Mouse (Mus musculus) adrenal gland, postnatal 25 days (tissue): ENCODE measurements around the gene Nedd9. TPM values are rescaled to one million over a fixed set of nuclear protein-coding genes. Genes with fewer than 3 reads are reported as not detected.
A peak's percentile ranks its signal among the peaks of the same experiment; 100 is the strongest.

Experiments
- DNase-seq: peaks from one replicate; pipeline ENCODE4 v3.0.0; 2021; ENCODE audit warnings: mixed read lengths
- total RNA-seq: library from RNA; stranded (reverse); gene quantifications from 2 replicates; pipeline ENCODE4 v1.2.3, GENCODE M21; 2021

Gene Nedd9
- total RNA-seq, 1 experiment from 2014 or later: 22.7 TPM

DNA sequence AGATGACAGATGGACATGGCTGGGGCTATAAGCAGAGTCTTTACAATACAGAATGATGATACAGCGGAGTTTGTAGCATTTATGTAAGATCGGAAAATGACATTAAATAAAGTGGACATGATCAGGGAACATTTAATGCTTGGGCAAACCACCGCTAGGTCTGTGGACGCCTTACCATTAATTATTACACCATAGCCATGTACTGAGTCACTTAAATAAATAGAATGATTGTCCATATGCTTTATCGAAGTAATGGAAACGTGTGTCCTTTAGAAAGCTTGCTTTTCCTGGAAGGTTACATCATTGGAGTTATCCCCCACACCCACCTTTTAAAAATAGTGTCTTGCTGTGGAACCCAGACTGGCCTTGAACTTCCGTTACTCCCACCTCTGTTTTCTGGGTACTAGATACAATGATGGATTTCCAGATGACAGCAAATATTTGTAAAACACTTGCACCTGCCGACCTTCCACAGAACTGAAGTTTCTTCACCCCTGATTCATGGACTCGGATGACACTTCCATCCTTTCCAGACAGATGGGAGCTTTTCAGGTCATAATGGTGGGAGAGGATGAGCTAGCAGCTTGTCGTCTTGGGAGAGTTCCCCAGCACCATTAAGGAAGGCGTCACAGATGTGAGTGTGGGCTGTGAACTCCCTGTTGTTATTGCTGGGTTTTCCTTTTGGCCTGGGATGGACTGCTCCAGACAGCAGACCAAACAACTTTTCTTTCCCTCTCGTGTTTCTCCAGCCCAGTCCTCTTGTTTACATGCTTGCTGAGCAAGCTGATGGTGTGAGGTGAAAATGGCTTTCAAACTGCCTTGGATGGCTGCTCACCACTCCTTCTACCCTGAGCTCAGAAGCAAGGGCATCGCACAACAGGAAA is 76.7 kb downstream of the Nedd9 start:
- DNase-seq: no peak

DNA sequence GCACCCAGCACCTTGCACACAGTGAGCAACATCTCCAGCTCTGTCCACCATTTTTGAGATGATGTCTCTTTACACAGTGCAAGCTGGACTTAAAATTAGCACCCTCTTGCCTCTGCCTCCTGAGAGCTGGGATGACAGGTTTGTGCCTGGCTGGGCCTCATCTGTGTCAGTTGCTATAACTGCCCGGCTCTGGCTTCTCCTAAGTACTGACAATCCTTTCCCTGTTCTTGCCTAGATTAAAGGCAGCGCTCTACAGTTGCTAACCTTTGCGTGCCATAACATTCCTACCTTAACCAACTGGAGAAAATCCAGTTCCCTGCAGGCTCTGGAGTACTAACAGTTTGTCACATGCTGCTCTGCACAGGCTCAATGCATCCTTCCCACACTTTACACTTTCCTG is 77.9 kb downstream of the Nedd9 start:
- DNase-seq: no peak

DNA sequence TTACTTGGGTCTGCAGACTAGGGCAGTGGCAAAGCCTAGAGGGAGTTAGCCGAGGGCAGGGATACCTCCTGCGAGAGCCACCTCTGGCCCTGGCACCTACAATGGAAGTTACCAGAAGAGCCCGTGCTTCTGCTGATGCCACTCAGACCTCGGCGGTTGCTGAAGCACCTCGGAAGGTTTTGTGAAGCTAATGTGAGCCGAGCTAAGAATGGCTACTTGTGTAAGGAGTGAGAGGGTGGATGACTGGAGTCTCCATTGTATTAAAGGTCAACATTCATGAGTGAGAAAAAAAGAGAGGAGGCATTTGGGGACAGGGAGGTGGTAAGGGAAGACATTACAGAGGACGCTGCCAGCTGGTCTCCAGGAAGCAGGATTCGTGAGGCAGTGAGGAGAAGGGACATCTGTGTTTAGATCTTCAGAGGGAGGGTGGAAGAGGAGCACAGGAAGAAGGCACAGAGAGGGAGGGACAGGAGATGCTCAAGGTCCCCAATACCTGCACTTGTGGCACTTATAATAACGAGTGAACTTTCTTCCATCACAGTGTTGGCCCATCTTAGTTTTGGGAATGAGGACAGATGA is 78.7 kb downstream of the Nedd9 start:
- DNase-seq: no peak

DNA sequence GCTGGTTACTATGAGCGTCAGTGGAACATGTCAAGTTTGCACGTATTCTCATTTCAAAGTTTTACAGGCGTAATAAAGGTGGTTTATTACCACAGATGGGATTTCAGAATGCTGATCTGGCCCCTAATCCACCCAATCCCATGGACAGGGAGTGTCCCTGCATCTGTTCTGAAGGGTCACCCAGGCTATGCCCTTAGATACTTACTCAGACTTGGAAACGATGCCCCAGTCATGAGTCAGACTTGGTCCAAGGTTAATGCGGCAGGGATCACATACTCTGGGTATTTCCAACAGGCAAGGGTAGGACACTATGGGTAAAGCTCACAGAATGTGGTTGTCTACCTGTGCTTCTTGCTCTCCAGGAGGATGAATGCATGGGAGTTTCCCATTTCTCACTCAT is 82.2 kb downstream of the Nedd9 start:
- DNase-seq: peak; percentile 49

DNA sequence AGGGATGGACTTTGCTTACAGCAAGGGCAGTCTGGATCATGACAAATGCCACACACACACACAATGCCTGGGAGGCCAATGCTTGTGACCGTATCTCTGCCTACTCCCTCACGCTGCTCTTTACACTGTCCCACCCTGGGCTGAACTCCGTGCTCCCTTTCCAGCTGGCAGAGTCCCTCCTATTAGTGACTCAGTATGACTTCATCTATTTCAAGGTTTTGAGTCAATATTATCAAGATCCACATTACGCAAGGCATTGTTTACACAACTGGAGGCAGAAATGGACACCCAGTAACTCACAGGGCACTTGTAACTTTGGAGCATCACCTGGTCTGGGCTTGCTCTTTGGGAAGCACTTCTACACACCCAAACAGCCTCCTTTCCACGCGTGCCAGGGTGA is 83.3 kb downstream of the Nedd9 start:
- DNase-seq: peak; percentile 49

DNA sequence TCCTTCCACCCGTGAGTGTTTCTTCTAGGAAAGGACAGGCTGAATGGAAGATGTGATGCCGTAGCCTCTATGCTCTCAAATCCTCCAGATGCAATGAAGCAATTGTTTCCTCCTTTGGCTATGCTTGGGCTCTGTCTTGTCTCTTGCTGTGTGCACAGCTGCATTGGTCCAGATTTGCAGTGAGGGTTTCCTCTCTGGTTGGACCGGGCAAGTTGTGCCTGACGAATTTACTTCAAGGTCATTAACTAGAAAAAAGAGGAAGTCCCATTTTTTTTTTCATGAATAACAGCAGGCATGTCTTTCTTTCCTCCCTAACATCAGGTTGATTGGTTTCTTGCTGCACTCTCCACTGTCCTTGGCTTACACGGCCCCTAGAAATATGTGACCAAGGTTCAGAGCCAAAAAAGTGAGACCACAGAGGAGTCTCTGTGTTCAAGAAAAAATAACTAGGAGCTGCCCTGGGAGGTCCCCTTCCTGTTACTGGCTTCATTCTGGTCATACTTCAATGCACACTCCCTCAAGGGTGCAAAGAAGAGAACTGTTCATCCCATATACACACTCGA is 84.6 kb downstream of the Nedd9 start:
- no peak for DNase-seq

DNA sequence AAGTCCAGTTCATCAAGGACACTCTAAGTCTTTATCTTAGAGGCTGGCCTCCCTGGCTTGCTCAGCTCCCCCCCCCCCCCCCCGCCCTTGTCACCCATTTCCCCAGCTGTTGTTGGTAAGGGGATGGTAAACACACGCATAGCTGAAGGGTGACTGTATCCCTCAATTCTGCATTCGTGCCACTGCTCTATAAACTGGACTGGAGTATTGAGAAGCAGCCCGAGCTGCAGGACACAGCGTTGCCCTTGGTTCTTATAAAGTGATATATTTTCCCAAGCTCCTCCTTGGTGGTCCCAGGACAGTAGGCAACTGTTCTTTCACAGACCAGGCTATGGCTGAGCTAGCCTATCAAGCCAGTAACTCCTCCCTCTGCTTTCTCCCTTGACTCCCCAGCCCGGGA is 85.4 kb downstream of the Nedd9 start:
- no peak for DNase-seq

DNA sequence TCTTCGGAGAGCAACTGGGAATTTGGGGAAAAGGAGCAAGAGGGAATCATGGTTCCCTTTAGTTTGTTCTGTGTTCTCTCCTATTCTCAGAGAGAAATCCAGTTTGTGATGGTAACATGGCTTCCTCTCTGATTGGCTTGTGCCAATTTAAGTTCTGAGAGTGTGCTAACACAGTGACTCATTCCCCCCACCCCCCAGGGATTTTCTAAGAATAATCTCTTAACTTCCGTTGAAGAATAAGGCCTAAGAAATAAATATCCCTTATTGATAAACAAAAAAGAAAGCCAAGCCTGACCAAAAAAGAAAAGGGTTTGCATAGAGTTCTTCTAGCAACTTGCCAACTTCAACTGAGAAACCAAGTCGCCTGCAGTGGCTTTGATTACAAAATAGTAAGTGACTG is 86.9 kb downstream of the Nedd9 start:
- no peak for DNase-seq

DNA sequence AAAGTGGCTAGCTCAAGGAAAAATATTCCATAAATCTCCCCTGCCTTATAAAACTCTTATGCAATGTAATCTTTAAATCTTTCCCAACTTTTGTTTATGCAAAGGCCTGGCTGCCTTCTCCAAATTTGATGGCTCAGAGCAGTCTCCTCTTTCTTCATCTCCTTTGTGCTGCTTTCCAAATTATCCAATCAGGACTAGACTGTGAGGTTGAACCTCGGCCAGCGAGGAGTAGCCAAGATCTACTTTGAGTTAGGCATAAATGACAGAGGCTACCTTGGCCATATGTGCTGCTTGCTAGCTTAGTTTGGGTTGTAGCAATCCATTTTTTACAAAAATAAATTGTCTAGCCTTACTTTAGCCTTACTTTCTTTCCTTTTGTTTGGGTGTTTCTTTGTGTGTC is 95.0 kb downstream of the Nedd9 start:
- DNase-seq: no peak

DNA sequence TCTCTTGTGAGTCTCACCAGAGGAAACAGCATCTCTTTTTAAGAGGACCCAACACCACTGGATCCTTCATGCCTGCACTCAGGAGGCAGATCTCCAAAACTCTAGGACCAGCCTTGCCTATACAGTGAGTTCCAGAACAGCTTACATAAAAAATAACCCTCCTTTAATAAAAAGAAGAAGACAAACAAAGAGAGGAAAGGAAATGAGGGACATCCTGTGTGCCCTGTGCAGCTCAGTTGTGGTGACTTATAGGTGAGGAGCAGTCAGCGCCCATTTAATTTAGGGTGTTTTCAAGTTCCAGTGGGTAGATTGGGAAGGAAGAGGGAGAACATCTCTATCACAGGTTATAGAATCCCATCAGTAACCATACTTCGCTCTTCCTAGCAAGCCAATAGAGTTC is 96.5 kb downstream of the Nedd9 start:
- DNase-seq: no peak

DNA sequence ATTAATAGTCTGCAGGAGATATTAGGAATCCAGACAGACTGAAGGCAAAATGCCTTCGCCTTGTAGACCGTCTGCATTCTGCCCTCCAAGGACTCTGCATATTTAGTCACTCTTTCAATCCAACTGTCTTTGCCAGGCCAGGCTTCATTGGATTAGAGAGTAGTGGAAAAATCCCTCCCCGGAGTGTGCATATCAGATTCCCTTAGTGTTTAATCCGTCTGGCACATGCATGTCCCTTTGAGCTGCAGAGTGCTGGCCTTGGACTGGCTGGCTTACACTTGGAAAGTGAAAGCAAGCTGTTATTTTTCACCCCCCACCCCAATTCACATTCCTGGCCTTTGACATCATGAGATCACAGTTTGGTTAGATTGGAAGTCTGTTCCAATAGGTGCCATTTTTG is 100.6 kb downstream of the Nedd9 start:
- no peak for DNase-seq

DNA sequence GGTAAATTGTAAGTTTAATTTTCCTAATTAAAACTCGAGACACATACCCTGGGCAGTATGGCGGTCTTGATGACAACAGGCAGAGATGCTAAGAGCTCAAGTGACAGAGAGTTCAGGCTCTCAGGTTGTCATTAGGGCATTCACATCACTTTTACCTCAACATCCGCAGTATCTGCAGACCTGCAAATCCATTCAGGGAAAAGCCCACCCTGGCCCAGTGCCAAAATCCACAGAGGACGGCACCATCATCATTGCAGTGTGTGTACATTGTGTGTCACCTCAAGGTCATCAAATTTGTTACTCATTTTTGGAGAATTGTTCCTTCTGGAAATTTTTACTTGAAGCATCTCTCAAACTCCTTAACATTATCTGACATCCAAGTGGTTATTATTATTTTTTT is 102.3 kb downstream of the Nedd9 start:
- DNase-seq: no peak

DNA sequence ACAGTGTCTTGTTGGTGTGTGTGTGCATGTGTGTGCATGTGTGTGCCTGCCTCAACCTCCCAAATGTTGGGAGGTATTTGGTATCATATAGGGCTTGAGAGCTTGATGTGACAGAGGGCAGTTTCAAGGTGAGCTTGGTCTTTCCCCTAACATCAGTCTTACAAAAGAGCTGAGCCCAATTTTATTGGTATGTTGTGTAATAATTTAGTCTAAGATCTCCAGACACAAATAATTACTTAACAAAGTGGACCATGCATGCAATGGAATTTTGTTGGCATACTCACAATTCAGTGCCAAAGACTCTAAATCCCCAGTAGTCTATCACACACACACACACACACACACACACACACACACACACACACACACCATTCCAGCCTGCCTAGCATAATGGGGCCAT is 104.5 kb downstream of the Nedd9 start:
- DNase-seq: no peak

DNA sequence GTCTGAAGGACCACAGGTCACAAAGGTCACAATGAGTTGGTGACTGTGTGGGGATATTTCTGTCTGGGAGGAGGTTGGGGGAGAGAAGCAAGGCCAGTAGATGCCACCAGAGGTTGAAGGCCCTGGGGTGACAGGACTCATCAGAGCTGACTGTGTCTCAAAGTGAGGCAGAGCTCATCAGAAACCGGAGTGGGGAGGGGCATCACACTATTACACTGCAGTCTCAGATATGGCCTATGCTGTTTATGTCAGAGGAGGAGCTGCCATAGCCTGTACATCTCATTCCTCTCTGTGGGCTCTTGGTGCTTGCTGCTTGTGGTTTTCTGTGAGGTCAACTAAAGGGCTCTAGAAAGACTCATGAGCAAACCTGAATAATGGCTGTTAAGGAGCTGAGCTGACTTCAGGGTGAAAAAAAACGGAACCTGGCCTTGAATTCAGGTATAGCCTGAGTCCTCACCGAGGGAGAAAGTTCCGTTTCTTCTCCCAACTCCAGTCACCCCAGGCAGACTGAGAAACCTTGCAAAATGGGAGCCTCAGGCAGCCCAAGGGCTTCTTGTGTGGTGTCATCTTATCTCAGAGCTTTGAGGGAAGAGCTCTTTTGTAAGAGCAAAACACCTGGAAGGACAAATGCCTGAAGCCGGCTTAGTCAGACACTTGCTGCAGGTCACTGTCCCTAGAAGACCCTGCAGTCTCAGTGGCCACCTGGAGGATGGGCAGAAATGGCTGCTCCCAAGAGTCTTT is 105.2 kb downstream of the Nedd9 start:
- DNase-seq: no peak

DNA sequence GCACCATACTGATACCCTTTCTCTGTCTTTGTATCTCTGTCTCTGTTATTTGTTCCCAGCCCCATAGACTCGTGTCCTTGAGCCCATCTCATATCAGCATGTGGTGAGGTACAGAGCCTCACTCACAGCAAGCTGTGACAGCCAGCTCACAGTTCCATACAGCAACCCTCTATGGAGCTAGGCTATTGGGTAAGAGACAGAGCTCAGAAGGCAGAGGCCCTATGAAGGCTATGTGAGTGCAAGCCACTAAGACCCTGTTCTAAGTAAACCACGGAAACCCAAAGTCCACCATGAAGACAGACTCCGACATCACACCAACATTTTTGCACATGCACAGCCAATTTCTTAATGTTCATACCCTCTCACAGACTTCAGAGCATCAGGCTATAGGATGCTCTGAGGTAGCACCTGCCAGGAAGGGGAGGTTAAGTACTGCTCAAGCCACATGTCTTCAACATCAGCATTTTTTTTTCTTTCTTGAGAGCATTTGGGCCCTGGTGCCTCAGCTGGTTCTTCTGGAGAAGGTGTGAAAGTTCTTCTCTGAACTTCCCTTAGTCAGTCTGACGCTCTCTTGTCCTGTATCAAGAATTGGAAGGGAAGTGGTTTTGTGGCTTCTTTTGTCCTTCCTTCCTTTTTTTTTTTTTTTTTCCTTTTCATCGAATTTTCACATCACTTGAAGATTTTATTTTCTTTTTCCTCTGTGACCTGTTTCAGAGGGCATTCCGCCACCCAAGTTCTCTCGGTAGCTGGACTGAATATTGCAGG is 105.9 kb downstream of the Nedd9 start:
- no peak for DNase-seq

DNA sequence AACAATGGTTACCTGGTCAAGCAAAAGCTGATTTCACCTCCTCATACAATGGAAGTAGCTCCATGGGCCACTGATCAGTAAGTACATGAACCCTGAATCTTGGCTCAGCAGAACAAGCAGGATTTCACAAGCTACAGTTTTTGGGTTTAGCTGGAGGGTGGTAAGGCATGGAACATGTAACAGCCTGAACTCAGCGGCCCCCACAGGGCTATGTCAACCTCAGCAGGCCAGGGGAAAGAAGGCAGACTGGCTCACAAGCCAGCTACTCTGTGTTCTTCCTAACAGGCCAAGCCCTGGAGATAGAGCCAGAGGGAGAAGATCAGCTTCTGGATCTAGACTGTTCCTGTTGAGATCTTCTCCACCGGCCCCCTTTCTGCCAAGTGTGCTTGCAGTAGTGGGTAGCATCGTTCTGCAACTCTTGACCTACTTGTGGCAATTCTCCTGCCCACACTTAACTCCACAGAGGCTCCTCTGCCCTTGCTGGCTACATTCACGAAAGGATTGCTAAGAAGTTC is 107.2 kb downstream of the Nedd9 start:
- no peak for DNase-seq

DNA sequence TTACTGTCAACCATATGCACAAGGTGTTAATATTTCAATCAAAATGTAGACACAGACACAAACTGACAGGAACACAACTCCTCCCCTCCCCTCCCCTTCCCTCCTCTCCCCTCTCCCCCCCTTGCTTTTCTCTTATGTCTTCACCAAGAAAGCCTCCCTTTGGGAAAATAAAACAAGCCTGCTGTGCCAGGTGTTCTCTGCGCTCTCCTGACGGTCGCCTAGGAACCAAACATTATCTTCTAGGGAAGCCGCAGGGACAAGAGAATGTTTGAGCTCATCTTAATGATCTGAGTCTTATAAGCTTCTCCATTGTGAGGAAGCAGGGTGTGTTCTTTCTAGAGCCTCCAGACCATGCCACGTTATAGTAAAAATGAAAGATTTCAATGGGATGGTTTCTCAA is 108.7 kb downstream of the Nedd9 start:
- no peak for DNase-seq

DNA sequence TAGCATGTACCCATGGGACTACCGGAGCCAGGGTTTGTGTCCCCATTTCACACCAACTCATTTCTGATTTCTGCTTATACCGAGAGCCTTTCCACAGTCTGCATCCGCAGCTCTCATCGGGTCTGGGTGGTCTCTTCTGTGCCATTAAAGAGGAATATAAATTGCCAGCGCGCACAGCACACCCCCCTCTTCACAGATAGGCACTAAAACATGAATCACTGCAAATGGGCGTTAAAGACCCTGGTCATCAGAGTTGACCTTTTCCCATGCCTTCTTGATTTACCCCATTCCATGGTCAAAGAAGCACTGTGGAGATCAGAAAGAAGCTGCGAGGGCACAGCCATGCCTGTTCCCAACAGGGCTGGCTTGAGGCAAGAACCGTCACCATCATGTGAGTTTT is 109.3 kb downstream of the Nedd9 start:
- no peak for DNase-seq

DNA sequence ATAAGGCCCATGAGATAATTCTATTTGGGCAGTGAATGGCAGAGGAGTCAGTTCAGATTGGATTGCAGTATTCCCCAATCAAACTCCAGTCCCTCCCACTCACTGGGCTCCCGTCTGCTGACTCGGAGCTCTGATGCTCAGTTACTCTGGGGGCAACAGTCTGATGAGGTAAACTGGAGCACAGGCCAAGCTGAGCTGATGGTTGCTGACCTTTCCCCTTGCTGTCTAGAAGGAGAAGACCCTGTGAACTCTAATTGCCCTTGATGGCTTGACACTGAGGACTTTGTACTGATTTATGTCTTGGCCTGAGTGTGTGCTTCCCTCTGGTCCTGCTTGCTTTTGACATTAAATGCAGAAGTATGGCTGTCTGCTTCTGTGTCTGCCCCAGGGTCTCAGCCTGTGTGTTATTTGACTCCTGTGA is 110.1 kb downstream of the Nedd9 start:
- no peak for DNase-seq

DNA sequence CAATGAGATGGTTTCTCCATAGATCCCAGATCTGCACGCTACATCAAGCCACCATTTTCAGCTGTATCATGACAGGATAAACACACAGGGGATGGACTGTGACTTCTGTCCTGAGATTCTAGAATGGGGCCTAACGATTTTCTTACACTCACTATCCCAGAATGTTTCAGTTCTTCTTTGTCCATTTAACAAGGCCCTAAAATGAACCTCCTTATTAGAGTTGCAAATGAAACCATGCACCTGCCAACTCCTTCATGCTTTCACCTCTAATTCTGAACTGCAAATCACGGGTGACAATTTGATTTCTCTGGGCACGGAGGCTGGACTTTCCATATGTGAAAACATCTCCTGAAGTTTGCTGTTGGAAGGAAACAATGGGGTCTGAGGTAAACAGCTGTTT is 111.1 kb downstream of the Nedd9 start:
- no peak for DNase-seq

DNA sequence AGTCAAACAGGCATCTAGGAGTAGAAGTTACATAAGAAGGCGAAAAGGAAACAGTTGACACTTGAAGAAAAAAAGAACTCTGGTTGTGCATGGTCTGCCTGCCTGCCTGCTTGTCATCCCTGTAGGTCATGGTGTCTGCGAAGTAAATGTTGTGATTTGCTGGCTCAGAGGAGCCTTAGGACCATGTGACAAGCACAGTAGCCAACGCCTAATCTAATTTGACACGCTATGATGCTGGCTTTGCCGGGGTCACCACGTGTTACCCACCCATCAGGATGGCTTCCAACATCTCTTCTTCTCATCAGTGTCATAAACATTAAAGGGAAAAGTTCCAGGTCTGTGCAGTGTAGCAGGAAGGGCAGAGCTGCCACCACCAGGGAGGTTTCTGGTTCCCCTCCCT is 111.5 kb downstream of the Nedd9 start:
- no peak for DNase-seq

DNA sequence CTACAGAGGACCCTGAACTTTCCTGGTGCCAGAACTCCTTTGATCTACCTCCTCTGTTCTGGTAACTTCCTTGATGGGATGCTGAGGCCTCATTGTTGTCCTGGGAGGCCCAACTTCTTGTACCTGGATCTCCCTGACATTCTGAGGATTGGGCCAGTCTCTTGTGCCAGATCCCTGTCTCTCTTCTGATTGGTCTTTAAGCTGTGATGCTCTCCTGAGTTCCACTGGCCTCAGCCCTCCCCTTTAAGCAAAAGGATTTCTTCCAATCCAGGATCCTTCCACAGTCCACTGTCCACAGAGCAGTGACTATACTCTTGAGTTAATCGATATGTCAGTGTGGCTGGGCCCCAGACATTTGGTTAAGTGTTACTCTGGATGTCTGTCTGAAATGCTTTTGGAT is 112.3 kb downstream of the Nedd9 start:
- DNase-seq: no peak
